Mouse (Mus musculus) mouse embryonic stem cell (cell line): ENCODE measurements at regions not wholly inside any gene's neighbourhood (a gene's known extent, or its start where the extent isn't known, plus 50 kb on each side); places are given as distances from the start of the nearest gene placed in this dataset.

Experiments used
- in situ Hi-C, 2 experiments: fragments of 300-500 bp; cut with MboI; formaldehyde crosslinking; loops; 1 replicate in 1 of 2; 3 replicates in 1 of 2; pipeline ENCODE4 v1.14.3; 2019 to 2020; ENCODE audit warnings: low sequenced_read_pairs in 2 of 2, low pct_unique_long_range_greater_than_20kb in 1 of 2, mixed read lengths in 1 of 2; ENCODE audit not compliant: unreplicated experiment in 1 of 2

DNA sequence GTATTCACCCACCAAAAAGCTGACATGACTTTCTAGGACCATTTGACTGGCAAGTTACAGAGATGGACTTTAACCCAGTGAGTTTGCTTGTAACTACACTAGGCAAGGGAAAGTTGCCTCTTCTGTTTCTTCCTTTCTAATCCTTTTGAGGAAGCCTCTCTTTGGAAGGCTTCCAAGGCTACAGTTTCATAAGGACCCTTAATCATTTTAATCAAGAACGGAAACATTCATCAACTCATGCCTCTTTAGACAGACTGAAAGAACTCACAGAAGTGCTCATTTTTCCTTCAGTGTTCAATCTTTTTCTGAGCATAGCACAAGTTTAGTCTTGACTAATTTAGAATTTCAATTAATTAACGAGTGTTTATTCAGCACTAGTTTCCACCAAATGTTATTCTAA is 84.2 kb downstream of the Ddx1 start:
- in situ Hi-C loops: no loop called here

DNA sequence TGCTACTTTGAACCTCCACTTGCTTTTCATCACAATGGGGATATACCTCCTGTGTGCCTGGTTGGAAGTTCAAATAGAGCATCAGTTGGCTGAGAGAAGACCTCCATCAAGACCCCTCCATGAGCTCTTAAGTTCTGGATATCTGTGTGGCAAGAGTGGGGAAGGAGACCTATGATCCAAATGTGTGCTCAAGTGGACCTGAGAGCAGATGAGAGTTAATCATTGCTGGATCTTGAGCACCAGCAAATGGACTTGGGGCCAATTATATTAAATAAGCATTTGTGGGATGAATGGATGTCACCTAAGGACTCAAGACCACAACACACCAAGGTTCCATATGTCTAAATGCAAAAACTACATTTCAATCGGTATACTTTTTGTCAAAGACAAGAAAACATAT is 88.0 kb downstream of the Ddx1 start:
- in situ Hi-C loops: no loop called here

DNA sequence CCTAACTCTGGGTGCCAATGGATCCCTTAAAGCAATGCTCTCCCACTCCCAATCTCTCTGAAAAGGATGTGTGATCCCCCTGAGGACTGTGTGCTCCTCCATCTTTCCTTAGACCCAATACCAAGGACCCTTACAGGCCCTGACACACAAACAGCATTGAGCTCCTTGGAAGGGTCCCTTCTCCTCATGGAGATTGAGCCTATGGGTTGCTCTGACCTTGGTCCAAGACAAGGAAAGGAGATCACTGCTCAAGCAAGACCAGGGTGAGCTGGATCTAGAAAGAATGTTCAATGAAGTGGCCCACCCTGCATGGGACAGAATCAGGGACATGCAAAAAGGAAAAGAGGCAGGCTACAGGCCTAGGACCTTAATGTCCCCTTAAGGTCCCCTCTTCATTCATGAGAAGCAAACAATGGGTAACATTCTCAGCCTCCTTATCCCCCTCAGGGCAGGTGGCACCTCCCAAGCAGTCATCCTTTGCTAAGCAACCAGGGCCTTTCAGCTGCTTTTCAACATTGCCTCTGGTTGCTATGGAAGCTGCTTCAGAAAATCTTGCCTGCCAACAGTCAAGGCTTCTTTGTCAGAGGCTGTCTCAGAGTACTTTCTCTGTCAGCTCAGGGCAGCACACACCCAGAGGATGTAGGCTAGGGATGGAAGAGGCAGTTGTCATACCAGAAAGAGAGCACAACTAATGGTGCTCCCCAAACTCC is 89.5 kb downstream of the Ddx1 start:
- in situ Hi-C loops: no loop called here

DNA sequence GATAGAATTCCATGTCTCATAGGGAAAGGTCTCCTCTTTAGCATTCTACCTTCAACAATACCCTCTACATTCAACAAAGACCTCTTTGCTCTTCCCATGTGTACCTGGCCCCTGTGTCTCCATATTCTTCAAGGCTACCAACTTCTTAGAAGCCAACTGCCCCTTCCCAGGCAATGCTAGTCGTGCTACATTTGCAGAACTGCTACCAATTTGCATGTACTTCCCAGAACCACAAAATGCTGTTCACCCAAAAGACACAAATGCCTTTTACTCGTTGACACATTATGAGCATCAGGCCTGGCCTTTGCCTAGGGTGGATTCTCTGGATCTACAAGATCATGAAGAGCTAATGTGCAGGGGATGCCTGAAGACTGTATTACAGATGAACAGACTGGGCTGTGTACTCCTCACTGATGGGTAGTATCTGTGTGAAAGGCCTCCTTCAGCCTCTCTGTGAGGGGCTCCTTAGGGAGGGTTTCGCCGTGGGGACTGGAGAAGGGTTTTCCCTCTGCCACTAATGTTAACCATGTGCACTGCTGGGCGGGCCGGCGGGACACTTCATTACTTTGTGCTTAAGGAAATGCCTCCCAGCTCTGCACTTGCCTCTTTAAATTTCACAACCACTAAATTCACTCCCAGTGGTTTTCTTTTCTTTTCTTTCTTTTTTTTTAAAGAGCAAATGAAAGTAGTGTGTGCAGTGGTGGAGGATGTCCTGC is 91.2 kb downstream of the Ddx1 start:
- in situ Hi-C loops: no loop called here

DNA sequence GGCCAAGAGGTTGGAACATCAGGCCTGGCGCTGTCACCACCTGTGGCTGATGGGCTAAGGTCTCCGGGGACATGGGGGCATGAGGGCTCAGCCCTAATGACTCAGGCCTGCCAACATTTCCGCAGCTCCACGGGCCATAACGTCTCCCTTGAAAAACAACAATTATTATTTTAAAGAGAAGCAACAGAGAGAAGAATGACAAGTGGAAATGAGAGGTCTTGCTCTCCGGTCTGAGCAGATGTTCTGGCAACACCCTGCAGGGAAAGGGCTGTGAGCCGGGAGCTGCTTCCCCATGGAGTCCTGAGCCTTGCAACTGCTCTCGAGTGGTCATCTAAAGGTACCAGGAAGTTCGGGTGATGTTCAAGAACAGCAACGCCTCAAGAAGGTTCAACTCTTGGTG is 91.9 kb downstream of the Ddx1 start:
- in situ Hi-C loops: no loop called here

DNA sequence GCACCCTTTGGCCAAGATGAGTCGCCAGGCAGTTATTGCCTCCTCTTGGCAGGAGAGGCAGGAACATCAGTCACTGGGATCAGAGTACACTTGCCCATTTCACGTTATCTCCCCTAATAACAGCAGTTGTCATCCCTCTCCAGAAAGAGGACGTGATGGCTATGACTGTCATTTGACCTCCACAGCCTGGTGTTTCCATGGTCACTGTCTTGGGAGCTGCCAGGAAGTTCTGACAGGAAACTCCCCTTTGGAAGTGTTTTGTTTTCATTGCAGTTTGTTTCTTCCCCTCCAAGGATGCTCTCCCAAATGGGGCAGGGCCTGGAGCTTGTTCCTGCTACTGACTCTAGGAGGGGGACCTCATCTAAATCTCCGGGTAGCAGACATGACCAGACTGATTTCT is 98.3 kb downstream of the Ddx1 start:
- in situ Hi-C loops: no loop called here

DNA sequence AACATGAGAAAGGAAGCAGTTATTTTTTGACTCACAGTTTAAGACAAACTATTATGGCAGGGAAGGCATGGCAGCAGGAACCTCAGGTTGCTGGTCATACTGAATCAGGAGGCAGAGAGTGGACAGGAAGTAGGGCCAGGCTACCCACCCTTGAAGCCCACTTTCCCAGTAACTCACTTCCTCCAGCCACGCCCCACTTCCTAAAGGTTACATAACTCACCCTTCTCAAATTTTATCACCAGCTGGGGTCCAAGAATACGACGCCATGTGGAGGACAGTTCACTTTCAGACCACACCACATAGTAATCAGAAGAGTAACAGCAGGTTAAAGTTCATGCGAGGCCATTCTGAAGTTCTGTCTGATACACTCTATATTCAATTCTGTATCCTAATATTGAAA is 101.8 kb downstream of the Ddx1 start:
- in situ Hi-C loops: no loop called here

DNA sequence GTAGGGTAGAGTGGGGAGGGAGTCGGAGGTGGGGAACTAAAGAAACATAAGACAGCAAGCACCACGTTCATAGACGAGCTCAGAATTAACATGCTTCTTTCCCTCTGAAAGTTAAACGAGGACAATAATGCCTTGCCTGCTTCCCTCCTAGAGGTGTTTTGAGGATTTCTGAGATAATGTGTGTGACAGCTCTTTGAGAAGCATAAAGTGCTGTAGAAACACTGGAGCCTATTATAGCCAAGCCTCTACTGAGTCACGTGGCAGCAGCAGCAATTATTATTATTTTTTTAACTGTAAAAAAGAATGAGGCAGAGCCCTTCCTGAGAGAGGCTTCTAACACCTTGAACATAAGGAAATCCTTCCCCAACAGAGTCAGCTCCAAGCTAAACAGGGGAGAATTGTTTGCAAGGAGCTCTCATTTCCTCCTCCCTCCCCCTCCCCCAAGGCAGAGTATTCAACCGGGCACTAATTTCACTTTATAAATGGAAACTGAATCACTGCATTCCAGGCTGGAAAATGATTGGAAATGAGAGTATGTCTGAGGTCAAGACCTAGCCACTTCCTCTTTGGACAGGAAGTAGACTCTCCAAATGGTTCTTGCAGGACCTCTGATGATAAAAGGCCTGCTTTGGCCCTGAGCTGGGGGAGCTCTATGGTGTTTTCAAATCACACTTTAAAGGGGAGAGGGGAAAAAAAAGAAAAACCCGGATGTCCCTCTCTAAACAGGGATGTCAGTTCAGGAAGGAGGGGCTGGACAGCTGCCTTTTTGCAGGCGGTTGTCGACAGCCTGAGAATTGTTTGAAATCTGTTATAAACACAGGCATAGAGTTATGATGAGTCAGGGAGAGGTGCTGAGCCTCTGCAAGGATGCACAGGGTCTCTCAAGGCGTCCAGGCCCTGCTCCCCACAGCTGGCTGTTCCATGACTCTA is 103.6 kb downstream of the Ddx1 start:
- in situ Hi-C loops: no loop called here

DNA sequence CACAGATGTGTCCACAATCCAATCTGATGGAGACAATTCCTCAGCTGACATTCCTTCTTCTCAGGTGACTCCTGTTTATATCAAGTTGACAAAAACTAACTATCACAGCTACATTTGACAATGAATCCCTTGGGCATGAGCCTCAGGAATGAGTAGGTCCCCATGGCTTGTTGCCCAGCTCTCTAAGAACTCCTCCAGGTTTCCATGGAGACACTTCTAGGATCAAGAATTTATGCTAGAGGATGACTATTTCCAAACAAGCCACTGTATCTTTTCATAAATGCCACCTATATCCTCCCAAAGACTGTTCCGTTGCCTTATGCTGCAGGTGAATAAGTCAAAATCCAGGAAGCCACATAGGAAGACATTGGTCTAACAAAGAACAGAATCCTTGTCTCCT is 104.3 kb downstream of the Ddx1 start:
- in situ Hi-C loops: no loop called here

DNA sequence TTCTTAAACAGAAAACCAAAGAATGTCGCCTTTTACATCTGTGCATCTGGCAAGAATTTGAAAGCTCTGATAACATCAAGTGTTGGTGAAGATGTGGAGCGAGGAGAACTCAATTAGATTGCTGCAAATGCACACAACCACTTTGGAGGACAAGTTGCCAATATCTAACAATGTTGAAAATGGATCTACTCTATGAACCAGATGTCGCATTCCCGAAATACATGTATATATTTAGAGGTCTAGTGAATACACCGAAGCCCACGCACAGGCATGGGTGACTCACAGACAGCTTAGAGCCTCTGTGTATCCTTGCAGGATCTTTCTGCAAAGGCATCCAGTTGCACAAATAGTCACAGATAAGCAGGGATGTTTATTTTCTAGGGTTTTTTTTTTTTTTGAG is 108.4 kb downstream of the Ddx1 start:
- in situ Hi-C loops: no loop called here

DNA sequence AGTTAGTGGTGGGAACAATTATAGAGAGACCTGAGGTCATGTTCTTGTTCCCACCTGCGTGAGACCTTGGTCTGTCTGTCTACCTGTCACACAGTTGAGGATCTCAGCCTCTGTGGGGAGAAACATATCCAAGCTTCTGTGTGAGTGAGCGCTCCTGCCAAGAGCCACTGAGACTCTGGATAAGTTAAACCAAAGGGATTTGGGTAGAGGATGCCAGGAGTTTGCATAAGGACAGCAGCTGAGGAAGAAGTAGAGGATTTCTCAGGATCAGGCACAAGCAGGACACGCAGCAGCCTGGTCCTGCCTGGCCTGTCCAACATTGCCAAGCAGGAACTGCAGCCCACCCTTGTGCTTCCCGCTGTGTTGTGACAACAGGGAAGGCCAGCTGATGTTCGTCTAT is 109.8 kb downstream of the Ddx1 start:
- in situ Hi-C loops: no loop called here

DNA sequence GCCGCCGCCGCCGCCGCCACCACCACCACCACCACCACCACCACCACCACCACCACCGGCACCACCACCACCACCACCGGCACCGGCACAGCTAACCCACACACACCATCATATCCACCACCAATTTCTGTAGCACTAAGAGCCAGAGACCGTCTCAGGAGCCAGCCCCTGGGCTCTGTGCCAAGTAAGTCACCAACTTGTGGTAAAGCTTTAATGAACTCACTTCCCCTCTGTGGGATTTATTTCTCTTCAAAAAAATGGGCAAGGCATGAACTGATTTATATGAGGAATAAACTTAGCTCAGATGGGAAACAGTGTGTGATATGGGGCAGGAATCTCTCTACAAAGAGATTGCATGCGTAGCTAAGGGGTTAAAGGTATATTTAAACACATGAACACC is 114.8 kb downstream of the Ddx1 start:
- in situ Hi-C loops: no loop called here

DNA sequence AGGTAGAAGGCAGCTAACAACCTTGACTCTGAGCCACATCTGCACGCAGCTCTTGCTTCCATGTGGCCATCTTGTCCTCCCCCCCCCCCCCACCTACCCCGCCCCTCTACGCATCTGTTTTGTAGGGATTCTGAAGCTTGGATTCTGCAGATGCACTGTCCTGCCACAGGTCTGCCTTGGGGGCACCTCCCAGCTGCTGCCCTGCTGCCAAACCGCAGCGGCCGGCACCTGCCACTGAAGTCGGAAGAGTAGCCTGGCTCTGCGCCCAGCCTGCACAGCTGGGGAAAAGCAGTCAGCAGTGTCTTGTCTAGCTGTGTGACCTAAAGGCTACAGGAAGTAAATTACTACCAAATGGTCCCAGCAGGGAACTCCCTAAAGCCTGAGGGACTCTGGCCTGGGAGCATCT is 119.3 kb downstream of the Ddx1 start:
- in situ Hi-C loops: no loop called here

DNA sequence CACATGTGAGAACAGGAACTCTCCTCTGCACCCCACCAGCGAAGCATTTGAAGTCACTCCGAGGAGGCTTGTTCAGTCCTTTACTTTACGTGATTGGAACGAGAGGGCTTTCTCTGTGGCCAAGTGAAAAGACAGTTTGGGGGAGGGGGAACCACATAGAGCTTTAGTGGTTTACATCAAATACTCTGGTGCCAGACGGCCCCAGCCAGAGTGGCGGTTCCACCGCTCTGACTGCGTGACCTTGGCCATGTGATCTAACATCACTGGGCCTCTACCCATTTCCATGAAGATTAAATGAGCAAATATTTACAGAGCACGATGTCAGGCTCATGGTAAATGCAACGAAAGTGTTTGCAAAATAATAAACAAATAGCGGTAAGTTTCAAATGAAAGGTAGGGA is 121.6 kb downstream of the Ddx1 start:
- in situ Hi-C loops: no loop called here

DNA sequence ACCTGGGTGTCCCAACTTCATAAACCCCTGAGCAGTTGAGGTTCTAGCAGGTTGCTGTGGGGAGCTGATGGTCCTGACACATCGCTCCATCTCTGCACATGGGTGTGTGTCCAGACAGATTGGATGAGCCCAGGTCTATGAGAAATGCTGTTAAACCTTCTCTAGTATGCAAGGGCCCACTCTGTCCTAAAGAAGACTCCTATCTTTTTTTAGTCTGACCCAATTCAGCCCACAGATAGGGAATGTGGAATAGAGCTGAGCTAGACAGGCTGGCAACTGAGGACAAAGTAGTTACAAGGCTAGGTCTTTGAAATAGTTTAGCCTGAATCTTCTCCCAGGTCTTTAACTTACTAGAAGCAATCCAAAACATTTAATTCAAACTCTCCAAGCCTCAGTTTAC is 124.0 kb downstream of the Ddx1 start:
- in situ Hi-C loops: no loop called here

DNA sequence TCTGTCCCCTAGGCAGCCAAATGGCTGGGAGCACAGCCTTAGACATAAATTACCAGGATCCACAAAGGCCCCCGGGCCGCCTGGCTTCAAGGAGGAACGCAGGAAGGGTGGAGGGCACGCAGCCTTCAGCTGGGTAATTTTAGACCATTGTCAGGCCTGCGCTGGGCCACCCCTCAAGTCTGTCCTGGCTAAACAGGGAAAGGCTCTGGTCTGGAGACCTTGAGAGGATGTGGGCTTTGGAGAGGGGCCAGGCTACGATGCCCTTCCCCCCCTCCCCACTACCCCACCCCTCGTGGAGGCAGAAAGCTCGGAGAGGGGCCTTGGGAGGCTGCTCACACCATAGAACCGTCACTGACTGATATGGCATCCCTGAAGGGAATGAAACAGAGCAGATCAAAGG is 126.7 kb downstream of the Ddx1 start:
- in situ Hi-C loops: no loop called here

DNA sequence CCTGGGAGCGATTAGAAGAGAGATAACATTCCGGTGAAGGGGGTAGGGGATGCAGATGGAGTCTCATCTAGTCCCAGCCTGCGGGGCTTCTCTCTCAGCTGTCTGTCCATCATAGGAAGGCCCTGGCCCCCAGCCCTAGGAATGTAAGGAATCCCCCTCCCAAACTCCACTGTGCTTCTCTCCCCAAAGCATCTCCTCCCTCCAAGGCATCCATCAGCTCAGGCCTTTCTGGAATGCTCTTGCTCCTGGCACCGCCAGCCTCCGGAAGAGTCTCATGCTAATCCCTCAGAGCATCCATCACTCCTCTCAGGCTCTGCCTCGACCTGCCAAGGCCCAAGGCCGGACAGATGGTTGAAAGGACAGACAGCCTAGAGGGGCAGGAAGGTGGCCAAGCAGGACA is 128.4 kb downstream of the Ddx1 start:
- in situ Hi-C loops: no loop called here

DNA sequence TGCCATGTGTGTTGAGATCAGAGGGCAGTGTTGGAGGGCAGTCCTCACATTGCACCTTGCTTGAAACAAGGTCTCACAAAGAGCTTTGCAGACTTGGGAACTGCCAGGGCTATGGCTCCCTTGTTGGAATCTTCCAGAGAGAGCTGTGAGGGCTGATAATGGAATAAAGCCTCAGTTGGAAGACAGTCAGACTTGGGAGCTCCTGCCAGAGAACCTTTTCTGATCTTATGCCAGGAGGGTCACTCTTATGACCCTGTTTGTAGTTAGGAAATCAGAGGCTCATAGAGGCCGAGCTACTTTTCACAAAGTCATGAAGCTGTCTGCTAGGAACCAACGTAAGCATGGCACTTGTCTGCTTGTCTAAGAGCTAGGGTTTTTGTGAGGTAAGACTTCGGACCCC is 129.4 kb downstream of the Ddx1 start:
- in situ Hi-C loops: no loop called here

DNA sequence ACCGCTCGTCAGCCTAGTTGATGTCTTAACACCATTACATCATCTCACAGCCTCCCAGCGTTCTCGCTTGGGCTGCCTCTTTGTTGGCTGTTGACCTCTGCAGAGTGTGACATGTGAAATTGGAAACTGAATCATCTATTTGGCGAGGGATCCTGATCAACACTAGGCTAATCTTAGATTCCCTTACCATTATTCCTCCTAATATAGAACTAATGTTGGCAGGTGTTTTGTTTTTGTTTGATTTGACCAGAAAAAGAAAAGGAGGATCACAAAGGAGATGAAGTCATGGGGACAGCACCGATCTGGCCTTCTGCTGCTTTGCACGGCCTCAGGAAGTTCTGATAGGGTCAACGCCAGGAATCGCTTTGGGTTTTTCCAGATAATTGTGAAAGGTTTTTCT is 131.0 kb downstream of the Ddx1 start:
- in situ Hi-C loops: no loop called here
